Mouse (Mus musculus) small intestine, adult 2 months (tissue): ENCODE results near the gene Dusp19.

Experiments
- CTCF ChIP-seq: fragments of 200-500 bp; IDR thresholded peaks from 2 replicates; pipeline ENCODE4 v1.5.1; 2012; ENCODE audit warnings: low read depth, mild to moderate bottlenecking, control low read depth, inconsistent platforms, low read length, moderate library complexity, mixed read lengths; ENCODE audit not compliant: insufficient replicate concordance, insufficient read length; ENCODE audit errors: extremely low read depth
- POLR2A ChIP-seq: fragments of 200-500 bp; IDR thresholded peaks from 2 replicates; pipeline ENCODE4 v1.6.1; 2012; ENCODE audit warnings: low read depth, mild to moderate bottlenecking, control low read depth, inconsistent platforms, low read length, moderate library complexity

DNA sequence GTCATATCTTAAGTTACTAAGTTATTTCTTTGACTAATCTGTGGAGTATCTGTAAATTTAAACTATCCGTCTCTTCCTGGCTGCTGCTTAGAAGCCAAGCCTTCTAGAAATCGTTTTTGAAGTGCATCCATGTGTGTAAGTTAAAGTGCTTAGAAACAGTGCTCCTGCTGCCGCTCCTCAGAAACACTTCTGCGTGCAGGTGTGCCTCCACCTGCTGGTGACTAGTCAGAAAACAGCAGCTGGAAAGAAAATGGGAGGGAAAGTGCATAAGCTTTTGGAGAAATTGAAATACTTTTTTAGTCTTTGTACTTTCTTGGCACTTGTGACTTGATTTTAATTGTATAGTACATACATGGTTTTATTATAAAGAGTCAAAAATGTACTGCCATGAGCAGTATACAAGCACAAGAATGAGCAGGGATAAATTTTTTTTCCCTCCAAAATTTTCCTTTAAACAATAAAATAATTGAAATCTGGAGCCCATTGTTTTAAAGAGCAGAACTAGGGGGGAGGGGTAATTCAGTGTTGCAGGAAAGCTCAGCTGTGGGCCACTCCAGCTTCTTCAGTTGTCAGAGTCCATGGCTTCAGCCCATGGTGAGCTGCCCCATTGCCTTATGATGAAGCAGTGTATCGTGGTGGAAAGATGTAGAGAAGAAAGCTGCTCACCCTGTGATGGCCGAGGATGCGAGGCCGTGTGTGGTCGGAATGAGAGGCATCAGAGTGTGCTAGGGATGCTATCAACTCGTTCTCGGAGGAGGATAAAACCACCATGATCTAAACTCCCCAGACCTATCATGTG, 53.2 kb downstream of the Dusp19 start:
- peak; percentile 52; the same call in 1 of the 2 replicates for TF ChIP-seq CTCF
- no peak for TF ChIP-seq POLR2A
